Mouse (Mus musculus): ENCODE measurements around the gene Bbs10.
A peak's percentile ranks its signal among the peaks of the same experiment; 100 is the strongest.

Gene Bbs10

DNA sequence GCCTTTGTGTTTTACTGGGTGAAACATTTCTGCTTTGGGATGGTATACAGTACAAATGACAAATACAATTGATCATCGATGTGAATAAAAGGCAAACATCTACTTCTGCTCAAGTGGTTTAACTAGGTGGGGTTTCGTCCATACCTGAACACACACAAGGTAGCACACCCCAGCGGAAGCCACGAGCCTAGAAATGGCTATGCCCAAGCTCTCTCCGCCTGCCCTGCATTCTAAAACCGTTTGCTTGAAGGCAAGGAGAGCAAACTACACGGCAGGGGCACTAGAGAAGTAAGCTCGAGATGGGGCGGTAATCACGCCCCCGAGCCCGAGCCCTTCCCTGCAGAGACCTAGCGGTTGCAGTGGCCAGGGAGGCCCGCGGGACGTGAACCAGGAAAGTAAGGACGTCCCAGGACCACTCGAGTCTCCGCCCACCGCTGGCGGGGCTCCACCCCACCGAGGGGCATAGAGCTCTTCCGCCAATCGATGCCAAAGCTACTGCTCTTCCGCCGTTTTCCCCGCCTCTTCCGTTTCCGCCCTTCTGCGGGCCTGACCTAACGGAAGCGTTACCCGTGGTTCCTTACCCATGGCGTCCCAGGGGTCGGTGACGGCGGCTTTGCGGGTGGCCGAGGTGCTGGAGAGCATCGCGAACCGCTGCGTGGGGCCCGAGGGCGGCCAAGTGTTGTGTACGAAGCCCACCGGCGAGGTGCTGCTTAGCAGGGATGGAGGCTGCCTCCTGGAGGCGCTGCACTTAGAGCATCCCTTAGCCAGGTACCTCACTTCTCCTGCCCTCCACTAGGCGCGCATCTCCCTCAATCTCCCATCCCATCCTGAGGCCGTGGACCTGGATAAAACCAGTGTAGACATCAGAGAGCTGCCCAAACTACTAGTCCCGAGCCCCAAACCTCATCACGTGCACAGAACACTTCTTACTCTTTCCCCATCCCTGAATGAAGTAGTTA, at the start of gene Bbs10:
TSS of gene Bbs10 (plus strand) at position 540 of the 959 bp plus-strand sequence.
- DNase-seq, result peak; percentile 96

DNA sequence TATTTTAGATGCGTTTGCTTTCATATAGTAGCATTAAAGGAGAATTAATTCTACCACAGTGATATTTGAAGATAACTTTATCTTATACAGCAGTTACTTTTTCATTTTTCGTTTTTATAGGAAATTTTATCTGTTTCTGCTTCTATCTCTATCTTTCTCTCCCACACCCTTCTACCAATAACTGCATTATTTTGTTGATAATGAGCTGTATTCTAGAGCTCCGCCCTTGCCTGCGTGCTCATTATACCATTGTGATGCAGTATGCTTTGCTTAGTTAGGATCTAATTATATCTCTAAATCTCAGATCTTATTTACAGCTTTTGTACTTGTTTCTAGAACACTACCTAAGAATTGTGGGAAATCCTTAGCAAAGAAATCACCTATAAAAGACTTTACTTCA, 48.3 kb upstream of the Bbs10 start:
- no peak for DNase-seq

DNA sequence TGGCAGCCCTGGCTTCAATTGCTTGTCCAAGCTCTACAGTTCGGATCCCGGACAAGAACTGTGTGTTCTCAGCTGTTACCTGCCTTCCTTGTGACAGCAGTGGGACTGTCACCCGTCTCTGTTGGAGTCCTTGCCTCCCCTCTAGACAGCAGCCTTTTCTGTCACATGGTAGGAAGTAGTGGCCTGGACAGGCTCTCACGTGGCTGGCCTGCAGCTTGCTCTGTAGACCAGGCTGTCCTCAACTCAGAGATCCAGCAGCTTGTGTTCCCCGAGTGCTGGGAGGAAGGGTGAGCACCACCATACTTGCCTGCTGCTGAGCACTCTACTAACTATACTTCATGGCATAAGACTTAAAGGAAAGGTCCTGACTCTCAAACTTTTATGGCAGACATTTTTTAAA, 46.8 kb upstream of the Bbs10 start:
- no peak for DNase-seq

DNA sequence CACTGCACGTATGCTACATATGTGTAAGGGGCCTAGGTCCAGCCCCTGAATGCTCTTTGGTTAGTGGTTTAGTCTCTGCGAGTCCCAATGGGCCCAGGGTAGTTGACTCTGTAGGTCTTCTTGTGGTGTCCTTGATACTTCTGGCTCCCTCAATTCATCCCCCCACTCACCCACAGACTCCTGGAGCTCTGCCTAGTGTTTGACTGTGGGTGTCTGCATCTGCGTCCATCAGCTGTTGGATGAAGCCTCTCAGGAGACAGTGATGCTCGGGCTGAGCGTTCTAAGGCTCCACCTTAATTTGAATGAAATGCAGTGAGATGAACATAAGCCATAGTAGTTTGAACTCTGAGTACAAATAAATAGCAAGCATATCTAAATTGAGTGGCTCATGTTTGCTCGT, 43.3 kb upstream of the Bbs10 start:
- no peak for DNase-seq

DNA sequence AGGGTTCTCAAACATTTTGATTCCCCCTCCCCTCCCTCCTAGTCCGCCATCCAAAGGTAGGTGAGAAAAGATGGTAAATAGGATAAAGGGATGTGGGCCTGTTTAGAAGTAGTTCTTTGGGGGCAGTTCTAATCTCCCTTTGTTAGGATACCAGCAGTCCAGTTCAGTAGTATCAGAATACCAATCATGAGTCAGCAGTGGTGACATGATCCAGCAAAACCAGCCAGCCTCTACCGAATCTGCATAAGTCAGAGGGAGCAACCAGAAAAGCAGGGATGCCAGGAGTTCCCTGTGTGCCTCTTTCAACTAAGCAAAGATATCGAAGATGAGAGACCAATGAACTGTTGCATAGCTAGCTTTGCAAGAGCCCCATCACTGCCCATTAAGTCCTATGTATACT, 42.3 kb upstream of the Bbs10 start:
- DNase-seq, result no peak

DNA sequence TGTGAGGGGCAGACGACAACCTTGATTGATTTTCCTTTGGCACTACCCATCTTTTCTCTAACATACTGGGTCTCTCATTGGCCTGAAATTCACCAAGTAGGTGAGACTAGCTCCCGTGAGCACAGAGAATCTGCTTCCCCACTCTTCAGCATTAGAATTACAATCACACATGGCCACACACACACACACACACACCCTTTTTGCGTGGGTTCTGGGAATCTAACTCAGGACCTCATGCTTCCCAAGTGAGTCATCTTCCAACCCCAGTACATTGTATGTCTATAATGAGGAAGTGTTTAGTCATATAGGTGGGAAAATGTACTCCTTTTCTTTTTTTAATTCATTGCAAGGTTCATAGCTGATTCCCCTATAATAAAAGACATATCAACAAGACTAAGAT, 41.1 kb upstream of the Bbs10 start:
- no peak for DNase-seq

DNA sequence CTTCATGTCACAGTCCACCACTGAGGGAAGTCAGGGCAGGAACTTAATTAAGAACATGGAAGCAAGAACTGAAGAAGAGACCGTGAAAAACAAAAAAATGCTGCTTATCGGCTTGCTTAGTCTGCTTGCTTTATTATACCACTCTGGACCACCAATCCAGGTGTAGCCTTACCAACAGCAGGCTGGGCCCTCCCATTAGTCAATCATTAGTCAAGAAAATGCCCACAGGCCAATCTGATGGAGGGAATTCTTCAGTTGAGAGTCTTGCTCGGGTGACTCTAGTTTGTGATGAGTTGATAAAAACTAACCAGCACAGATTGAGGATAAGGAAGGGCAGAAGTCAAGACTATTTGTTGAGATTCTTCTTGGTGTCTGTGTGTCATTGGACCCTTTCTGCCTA, 40.2 kb upstream of the Bbs10 start:
- DNase-seq, result no peak

DNA sequence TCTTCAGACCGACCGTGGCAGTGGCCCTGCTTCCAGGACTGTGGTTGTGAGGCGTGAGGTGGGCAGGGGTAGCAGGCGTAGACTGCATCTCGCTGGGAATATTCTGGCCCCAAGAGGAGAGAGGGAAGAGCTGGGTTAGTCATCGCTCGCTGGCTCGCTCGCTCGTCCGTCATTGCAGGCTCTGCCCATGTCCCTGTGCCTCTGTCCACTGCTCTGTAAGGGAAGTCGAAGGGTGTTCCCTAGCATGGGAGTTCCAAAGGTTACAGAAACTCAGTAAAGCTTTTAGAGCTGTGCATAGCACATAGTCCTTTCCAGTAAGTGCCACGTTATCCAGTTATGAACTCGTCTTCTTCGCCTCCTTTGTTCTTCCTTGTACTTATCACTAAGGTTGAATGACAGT, 26.8 kb upstream of the Bbs10 start:
- no peak for DNase-seq

DNA sequence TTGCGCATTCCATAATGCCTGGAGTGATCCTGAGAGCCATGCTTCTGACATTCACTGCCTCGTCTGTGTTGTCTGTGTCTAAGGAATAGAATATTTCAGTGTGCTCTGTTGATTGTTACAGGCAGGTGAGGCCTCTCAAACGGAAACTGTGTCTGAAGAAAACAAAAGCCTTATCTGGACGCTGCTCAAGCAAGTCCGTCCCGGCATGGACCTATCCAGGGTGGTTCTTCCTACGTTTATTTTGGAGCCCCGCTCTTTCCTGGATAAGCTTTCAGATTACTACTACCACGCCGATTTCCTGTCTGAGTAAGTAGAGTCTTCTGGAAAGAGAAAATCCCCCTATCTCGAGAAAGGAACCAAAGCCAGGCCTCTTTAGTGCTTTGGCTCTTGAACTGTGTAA, 25.6 kb upstream of the Bbs10 start:
- no peak for DNase-seq

DNA sequence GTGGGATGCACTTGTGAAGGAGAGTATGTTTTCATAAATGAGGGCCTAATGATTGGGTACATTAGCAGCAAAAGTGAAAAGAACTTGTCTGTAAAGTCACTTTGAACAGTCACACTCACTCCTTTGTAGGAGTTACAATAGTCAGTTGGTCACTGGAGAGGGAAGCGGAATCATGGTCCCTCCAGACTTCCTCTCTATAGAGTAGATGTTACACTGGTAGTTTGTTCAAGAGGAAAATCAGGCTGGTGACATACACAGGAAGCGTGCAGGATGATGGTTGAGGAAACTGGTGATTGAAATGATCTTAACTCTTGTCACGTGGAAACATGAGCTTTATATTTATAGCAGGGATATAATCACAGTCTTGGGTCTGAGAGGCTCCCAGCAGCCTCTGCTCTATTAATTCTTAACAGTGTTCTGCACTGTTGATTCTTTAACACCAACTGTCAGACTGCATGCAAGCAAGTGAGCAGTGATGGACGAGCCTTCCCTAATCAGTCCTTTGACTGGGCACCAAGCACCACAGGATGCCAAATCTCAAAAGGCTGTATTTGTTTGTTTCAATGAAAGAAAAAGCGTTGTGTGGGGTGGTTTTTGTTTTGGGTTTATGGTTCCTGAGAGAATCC, 24.9 kb upstream of the Bbs10 start:
- no peak for DNase-seq

DNA sequence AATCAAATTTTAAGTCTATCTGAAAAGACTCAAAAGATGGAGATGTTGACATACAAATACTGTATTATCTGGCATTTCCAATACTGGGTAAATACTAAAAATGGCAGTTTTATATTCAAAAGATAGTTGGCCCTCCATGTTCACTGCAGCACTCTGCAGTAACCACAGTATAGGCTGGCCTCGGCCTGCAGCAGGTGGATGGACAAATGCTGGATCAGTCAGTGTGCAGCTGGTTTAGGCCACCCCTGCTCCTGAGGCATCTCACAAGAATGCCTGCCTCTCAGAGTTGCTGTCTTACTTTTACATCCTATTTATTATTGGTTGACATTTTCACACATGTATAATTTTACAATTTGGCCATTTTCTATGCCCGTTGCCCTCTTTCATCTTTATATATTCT, 22.7 kb upstream of the Bbs10 start:
- DNase-seq, result no peak

DNA sequence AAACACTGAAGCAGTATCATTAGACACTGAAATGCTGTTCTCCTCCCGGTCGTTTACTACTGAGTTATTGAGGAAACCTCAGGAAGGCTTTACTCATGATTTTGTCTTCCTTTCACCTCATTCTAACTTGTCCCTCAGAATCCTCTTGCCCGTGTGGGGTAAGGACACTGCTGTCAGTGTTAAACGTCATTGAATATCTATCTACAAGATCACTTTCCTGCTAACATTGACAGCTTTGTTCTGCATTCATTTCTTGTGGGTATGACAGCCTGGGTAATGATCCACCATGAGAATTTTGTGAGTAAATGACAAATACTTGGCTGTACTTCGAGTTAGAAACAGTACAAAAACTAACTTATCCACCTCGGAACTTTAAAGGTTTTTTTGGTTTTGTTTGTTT, 848 bp upstream of the Bbs10 start:
- DNase-seq, result peak; percentile 19

DNA sequence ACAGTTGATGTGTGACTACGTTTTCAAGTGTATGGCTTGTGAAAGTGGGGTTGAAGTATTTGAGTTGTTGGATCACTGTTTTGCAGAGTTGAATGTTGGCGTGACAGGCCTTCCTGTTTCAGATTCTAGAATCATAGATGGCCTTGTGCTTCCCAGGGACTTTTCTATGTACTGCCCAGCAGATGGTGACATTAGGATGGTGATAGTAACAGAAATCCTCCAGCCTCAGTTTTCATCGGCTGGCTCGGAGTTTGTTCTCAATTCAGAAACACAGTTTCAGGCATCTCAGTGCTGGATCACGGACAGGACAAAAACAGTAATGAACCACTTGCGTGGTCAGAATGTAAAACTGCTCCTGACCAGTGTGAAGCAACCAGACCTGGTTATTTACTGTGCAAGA, 1.1 kb downstream of the Bbs10 start:
- DNase-seq, result peak; percentile 37

DNA sequence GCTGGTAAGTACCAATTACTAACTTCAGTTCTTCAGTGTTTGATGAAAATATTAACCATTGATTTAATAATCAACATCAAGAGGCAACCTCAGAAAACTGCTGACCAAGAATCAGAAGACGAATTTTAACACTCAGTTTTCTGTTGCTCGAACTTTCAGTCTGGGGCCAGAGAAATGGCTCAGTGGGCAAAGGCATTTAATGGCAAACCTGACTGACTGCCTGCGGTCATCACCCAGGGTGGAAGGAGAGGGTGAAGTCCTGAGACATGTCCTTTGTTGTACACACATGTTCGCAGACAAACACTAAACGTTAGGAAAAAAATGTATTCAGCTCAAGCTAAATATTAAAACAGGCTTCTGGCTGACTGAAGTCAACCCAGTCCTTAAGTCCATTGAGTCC, 2.6 kb downstream of the Bbs10 start:
- DNase-seq, result no peak

DNA sequence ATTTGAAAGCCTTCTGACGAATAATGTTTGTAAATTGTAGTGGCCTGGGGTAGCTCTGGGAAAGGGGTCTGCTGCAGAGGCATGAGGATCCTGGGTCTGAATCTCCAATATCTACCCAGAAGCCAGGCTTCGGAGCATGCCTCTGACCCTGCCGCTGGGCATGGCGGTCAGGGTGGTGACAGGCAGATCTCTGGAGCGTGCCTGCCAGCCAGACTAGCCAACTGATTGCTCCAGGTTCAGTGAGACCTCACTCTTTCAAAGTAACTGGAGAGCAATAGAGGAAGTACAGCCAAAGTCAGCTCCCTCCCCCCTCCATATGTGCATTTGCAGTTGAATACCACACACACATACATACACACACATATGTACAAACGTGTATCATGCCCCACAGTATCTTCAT, 4.0 kb downstream of the Bbs10 start:
- DNase-seq, result no peak

DNA sequence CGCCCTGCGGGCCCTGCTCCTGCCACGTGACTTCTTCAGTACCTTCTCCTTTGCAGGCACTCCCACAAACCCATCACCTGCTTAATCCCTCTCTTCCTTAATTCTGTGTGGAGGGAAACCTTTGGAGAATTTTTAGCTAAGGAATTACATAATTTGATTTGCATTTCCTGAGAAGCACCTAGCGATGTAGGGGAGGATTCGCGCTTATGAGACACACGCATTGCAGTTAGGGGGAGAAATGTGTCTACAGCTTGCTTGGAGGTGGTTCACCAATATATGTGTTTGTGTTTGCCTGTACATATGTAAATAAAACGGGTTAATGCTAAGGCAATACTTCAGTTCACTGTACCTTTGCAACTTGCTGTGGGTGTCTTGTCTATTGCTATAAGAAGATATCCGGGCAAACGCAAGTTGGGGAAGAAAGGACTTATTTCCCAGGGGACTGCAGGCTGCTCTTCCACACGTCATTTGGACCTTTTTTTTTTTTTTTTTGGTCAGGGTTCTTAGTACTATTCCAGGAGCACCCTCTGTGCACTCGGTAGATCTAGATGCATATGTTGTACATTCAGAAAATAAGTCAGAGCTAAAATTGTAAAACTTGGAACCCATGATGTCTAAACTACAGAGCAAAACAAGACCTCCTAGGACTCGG, 10.5 kb downstream of the Bbs10 start:
- no peak for DNase-seq

DNA sequence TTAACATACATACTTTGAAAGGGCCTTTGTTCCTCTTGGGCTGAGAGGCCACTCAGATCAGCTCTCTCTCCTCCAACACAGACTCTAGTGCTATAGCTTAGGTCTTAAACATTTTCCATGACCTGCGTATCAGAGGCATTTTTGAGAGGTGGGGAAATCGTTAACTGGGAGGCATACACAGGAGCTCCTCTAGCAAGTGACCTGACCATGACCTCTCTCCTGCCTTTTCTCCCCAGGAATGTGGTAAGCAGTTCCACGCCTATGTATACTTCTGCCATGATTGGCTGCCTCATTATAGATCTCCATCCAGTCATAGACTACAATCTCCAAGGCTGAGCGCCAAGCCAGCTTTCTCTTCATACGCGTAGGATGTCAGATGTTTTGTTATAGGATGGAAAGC, 14.8 kb downstream of the Bbs10 start:
- no peak for DNase-seq

DNA sequence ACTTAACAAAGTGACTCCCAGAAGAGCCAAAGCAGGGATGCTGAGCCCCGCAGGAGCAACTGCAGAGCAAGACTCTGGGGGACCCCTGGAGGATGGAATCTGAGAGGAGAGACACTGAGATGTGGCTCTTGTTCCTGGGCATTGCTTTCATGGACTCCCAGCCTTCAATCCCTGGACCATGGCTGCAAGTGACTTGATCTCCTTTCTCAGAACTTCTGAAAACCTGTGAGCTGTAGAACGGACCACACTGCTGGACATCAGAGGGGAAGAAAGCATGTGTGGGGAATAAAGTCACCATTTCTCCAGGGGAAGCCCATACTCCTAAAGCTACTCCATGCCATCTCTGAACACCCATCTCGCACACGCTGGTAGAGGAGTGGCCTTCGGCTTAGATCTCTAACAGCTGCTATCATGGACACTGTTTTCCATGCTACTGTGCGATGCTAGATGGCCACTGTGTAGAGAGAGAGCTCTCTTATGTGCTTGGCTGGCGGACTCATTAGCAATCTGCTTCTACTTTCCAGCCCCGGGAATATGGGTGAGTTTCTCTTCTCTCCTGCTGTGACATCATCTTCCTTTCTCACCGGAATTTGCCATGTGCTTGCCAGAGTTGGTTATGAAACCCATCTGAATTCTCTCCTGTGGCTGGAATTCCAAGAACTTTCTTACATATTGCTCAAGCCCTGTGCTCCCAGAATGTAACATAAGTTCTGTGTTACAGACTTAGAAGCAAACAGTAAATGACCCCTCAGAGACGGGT, 16.3 kb downstream of the Bbs10 start:
- no peak for DNase-seq

DNA sequence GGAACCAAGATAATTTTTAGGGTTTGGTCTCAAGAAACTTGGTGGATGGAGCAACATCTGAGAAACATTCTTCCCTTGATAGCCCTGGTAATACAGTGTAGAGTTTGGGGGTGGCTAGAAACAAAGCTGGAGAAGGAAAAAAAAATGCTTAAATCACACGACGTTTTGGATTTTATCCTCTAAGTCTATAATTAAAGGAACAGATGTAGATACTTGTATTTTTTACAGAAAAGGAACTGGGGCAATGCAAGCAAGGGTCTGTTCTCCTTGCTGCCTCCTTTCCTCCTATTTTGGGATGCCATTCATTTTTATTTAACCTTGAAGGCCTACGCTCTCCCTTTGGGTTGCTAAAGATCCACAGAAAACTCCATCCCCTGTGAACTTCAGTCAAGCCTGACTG, 17.5 kb downstream of the Bbs10 start:
- DNase-seq, result no peak

DNA sequence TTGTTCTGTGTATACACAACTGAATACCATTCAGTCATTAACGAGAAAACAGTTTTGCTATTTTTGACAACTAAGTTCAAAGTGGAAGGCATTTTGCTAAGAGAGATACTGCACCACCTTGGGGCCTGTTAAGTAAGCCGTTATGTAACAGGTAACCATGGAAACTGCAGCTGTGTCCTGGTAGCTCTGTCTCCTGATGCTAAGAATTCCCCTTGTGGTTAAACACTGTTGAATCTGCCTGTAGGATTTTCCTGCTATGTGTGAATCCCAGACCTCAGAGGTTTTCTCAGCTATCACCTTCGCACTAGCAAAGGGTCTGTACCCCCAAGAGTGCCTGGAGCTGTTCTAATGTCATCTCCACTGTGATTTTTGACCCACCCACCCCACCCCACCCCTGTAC, 19.5 kb downstream of the Bbs10 start:
- no peak for DNase-seq

DNA sequence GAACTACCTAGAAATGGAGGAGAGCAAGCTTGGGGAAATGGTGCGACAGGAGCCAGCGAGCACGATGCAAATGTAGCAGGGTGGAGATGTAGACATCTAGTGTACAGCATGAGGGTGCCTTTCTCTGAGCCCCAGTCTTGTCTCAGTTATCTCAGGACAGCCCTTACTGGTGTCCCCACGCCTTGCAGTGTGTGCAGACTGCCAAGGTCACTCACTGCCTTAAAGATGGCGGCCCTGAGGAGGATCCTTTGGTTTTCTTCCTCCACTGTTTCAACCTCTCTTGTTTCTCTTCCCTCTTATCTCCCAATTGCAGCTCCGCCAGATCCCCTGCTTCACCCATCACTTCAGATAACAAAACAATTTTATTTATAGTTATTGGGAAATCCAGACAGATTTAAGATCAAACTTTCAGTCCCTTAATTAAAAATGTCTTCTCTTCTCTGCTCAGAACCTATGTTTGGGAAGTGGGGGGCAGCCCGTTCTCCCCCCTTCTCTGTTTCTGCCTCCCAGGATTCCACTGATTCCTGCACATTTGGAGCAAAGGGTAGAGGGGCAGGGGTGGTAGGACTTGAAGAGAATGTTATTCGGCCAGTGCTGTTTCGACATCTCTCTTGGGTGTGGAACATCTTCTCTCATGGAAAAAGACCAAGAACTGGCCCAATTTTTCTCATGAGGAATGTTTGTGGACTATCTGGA, 20.5 kb downstream of the Bbs10 start:
- no peak for DNase-seq

DNA sequence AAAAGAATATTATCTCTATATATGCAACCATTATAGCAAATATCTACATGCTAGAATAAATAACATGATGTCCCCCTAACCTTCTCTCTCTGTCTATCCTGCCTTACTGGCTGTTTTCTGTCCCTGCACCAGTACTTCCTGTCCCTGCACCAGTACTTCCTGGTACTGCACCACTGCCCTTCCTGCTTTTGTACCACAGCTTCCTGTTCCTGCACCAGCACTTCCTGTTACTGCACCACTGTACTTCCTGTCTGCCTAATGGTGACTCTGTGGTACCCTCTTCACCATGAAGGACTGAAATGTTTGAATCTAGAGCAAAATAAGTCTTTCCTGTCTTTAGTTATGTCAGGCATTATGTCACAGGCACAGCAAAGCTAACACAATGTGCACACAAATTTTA, 22.1 kb downstream of the Bbs10 start:
- no peak for DNase-seq

DNA sequence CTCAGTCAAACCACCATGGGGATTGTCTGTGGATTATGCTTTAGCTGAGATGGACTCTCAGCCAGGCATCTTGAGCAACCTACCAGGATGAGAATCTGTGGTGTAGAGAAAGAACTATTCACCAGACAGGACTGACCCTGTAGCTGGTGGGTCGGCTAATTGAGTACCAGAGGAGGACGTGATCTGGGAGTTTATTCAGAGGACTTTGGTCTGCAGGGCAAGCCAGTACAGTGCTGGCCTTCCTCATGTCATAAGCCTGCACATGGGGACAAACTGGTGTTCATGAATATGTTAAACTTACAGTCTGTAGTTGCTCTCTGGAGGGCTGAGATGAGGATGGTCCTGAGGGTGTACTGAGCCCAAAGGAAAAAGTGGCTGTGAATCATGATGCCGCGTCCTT, 29.5 kb downstream of the Bbs10 start:
- no peak for DNase-seq
